Mouse (Mus musculus): ENCODE measurements around the gene Gm6217.
"Not testable (repeated sequence)": the region's sequence is repeated elsewhere in the genome, so short reads cannot be mapped to it uniquely, and the experiment has no call there.

DNA sequence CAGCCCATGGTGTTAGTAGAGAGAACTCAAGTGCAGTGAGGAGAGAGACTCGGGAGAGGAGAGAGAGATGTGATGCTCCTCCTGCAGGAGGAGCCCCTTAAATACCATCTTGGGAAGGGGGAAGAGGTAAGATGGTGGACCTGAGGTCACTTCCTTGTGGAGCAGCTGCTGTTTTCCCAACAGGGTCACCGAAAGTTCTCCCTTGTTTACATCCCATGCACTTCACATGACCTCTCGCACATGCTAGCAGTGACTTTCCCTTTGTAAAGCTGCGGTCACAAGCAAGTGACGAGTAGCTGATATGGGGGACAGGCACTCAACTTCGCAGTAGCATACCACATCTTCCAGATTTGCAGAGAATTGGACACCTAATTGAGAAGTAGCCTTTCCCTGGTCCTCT is at the start of gene Gm6217:
- not testable (repeated sequence) for TF ChIP-seq CTCF, EP300 (IDR thresholded peaks at IDR 0.05; ENCODE audit: low read depth)

Data from liver, postnatal 0 days (tissue).